Mouse (Mus musculus): ENCODE measurements around the gene Kank1. TPM values are rescaled to one million over a fixed set of nuclear protein-coding genes. Genes with fewer than 3 reads are reported as not detected.

Kank1 gene
- total and polyA plus RNA-seq, 2 experiments: 31.7 to 33.6 TPM

- 56% methylated on average over 3 of the region's 3 CpGs for WGBS
Observed at GRCm38 (mm10) chr19:25373594-25373993, 136.8 kb downstream of the Kank1 start.

GRCm38 (mm10) chr19:25374191-25374590 lies 137.4 kb downstream of the Kank1 start:
- H3K27me3 ChIP-seq (ENCODE audit: control insufficient read depth, insufficient read depth, low read length): no peaks in the 10 kb centered on the region
- no peaks in the 10 kb centered on the region for H3K79me2 ChIP-seq (ENCODE audit: control insufficient read depth, insufficient read depth, low read length)
- TF ChIP-seq POLR2A (IDR thresholded peaks at IDR 0.05; ENCODE audit: extremely low read depth, insufficient read depth, low read length): no peak
- TF ChIP-seq CTCF (IDR thresholded peaks at IDR 0.05; ENCODE audit: low read depth, low read length): no peak
- no peaks in the 10 kb centered on the region for H3K36me3 ChIP-seq (ENCODE audit: control insufficient read depth, insufficient read depth, low read length)
- H3K9ac ChIP-seq (ENCODE audit: low read depth, low read length): no peak overlapping the region
- WGBS: 85% methylated on average over 9 of the region's 9 CpGs
- DNase-seq (ENCODE audit: extremely low read depth, low read depth, low spot score): no peak
- no peak overlapping the region for H3K27ac ChIP-seq (replicated peaks; ENCODE audit: insufficient read depth, low read depth, low read length)
- H3K4me1 ChIP-seq (ENCODE audit: control insufficient read depth, insufficient read depth, low read length): peaks cover 8% of the 10 kb centered on the region; the same call in 1 of the 2 replicates
- H3K4me3 ChIP-seq (ENCODE audit: insufficient read depth, low read depth, low read length): no peak overlapping the region

More at GRCm38 (mm10) chr19:25373594-25373993, 136.8 kb downstream of the Kank1 start:
- H3K4me1 ChIP-seq (ENCODE audit: control insufficient read depth, insufficient read depth, low read length): peaks cover 8% of the 10 kb centered on the region; the same call in 1 of the 2 replicates
- peak; percentile 42; the same call in 1 of the 2 replicates for TF ChIP-seq CTCF (IDR thresholded peaks at IDR 0.05; ENCODE audit: low read depth, low read length)
- no peak for TF ChIP-seq POLR2A (IDR thresholded peaks at IDR 0.05; ENCODE audit: extremely low read depth, insufficient read depth, low read length)
- H3K79me2 ChIP-seq (ENCODE audit: control insufficient read depth, insufficient read depth, low read length): no peaks in the 10 kb centered on the region
- no peak overlapping the region for H3K9ac ChIP-seq (ENCODE audit: low read depth, low read length)
- H3K27ac ChIP-seq (replicated peaks; ENCODE audit: insufficient read depth, low read depth, low read length): no peak overlapping the region
- DNase-seq (ENCODE audit: extremely low read depth, low read depth, low spot score): no peak
- H3K4me3 ChIP-seq (ENCODE audit: insufficient read depth, low read depth, low read length): no peak overlapping the region
- H3K27me3 ChIP-seq (ENCODE audit: control insufficient read depth, insufficient read depth, low read length): no peaks in the 10 kb centered on the region
- H3K36me3 ChIP-seq (ENCODE audit: control insufficient read depth, insufficient read depth, low read length): no peaks in the 10 kb centered on the region

GRCm38 (mm10) chr19:25374926-25375325 lies 138.2 kb downstream of the Kank1 start:
- DNase-seq (ENCODE audit: extremely low read depth, low read depth, low spot score): peak; percentile 95
- TF ChIP-seq CTCF (IDR thresholded peaks at IDR 0.05; ENCODE audit: low read depth, low read length): peak; percentile 23; the same call in 1 of the 2 replicates
- no peak for TF ChIP-seq POLR2A (IDR thresholded peaks at IDR 0.05; ENCODE audit: extremely low read depth, insufficient read depth, low read length)
- Histone ChIP-seq H3K9ac (ENCODE audit: low read depth, low read length) (no peak overlapping the region), H3K79me2 (ENCODE audit: control insufficient read depth, insufficient read depth, low read length) (no peaks in the 10 kb centered on the region), H3K36me3 (ENCODE audit: control insufficient read depth, insufficient read depth, low read length) (no peaks in the 10 kb centered on the region), H3K4me1 (ENCODE audit: control insufficient read depth, insufficient read depth, low read length) (peaks cover 8% of the 10 kb centered on the region; the same call in 1 of the 2 replicates), H3K4me3 (ENCODE audit: insufficient read depth, low read depth, low read length) (no peak overlapping the region), H3K27ac (replicated peaks; ENCODE audit: insufficient read depth, low read depth, low read length) (peak overlapping the region; percentile 53), H3K27me3 (ENCODE audit: control insufficient read depth, insufficient read depth, low read length) (no peaks in the 10 kb centered on the region)
- 12% methylated on average over 12 of the region's 12 CpGs for WGBS

- DNase-seq (ENCODE audit: extremely low read depth, low read depth, low spot score): no peak
- Histone ChIP-seq H3K4me3 (ENCODE audit: insufficient read depth, low read depth, low read length) (no peak overlapping the region), H3K27ac (replicated peaks; ENCODE audit: insufficient read depth, low read depth, low read length) (no peak overlapping the region), H3K79me2 (ENCODE audit: control insufficient read depth, insufficient read depth, low read length) (no peaks in the 10 kb centered on the region), H3K36me3 (ENCODE audit: control insufficient read depth, insufficient read depth, low read length) (no peaks in the 10 kb centered on the region), H3K9ac (ENCODE audit: low read depth, low read length) (no peak overlapping the region), H3K27me3 (ENCODE audit: control insufficient read depth, insufficient read depth, low read length) (no peaks in the 10 kb centered on the region), H3K4me1 (ENCODE audit: control insufficient read depth, insufficient read depth, low read length) (peaks cover 10% of the 10 kb centered on the region; the same call in 1 of the 2 replicates)
- 96% methylated on average over 13 of the region's 13 CpGs for WGBS
- TF ChIP-seq POLR2A (IDR thresholded peaks at IDR 0.05; ENCODE audit: extremely low read depth, insufficient read depth, low read length) (no peak), CTCF (IDR thresholded peaks at IDR 0.05; ENCODE audit: low read depth, low read length) (no peak)
Observed at GRCm38 (mm10) chr19:25376871-25377270, 140.1 kb downstream of the Kank1 start.

GRCm38 (mm10) chr19:25380675-25381074 lies 143.9 kb downstream of the Kank1 start:
- no peak overlapping the region for H3K4me3 ChIP-seq (ENCODE audit: insufficient read depth, low read depth, low read length)
- H3K27me3 ChIP-seq (ENCODE audit: control insufficient read depth, insufficient read depth, low read length): no peaks in the 10 kb centered on the region
- H3K79me2 ChIP-seq (ENCODE audit: control insufficient read depth, insufficient read depth, low read length): no peaks in the 10 kb centered on the region; the same call in 1 of the 2 replicates
- TF ChIP-seq POLR2A (IDR thresholded peaks at IDR 0.05; ENCODE audit: extremely low read depth, insufficient read depth, low read length) (no peak), CTCF (IDR thresholded peaks at IDR 0.05; ENCODE audit: low read depth, low read length) (no peak)
- H3K27ac ChIP-seq (replicated peaks; ENCODE audit: insufficient read depth, low read depth, low read length): no peak overlapping the region
- no peak overlapping the region for H3K9ac ChIP-seq (ENCODE audit: low read depth, low read length)
- H3K36me3 ChIP-seq (ENCODE audit: control insufficient read depth, insufficient read depth, low read length): no peaks in the 10 kb centered on the region
- peaks cover 10% of the 10 kb centered on the region for H3K4me1 ChIP-seq (ENCODE audit: control insufficient read depth, insufficient read depth, low read length)
- whole genome bisulfite sequencing: 87% methylated on average over 9 of the region's 9 CpGs
- no peak for DNase-seq (ENCODE audit: extremely low read depth, low read depth, low spot score)

GRCm38 (mm10) chr19:25381972-25382371 lies 145.2 kb downstream of the Kank1 start:
- TF ChIP-seq POLR2A (IDR thresholded peaks at IDR 0.05; ENCODE audit: extremely low read depth, insufficient read depth, low read length) (0 out of 2 replicates have a peak, but pooled peaks have one; percentile 19), CTCF (IDR thresholded peaks at IDR 0.05; ENCODE audit: low read depth, low read length) (no peak)
- Histone ChIP-seq H3K27ac (replicated peaks; ENCODE audit: insufficient read depth, low read depth, low read length) (peak overlapping the region; percentile 99), H3K4me3 (ENCODE audit: insufficient read depth, low read depth, low read length) (peak overlapping the region; percentile 53), H3K36me3 (ENCODE audit: control insufficient read depth, insufficient read depth, low read length) (no peaks in the 10 kb centered on the region), H3K79me2 (ENCODE audit: control insufficient read depth, insufficient read depth, low read length) (no peaks in the 10 kb centered on the region; the same call in 1 of the 2 replicates), H3K4me1 (ENCODE audit: control insufficient read depth, insufficient read depth, low read length) (peaks cover 15% of the 10 kb centered on the region), H3K9ac (ENCODE audit: low read depth, low read length) (peak overlapping the region; percentile 81), H3K27me3 (ENCODE audit: control insufficient read depth, insufficient read depth, low read length) (no peaks in the 10 kb centered on the region)
- 7% methylated on average over 7 of the region's 7 CpGs for WGBS
- peak; percentile 99 for DNase-seq (ENCODE audit: extremely low read depth, low read depth, low spot score)
